Mouse (Mus musculus) liver, embryonic 14.5 days (tissue): Measurements from ENCODE around the gene Ubiad1. TPM values are rescaled to one million over a fixed set of nuclear protein-coding genes. Genes with fewer than 3 reads are reported as not detected.

Experiments
- ATAC-seq: fragments of 200-750 bp; cut with Nextera tagmentation; 2 replicates; pipeline ENCODE4 v1.8.0; 2017; ENCODE audit warnings: moderate number of reproducible peaks, mild to moderate bottlenecking, moderate library complexity; ENCODE audit not compliant: insufficient read depth
- DNase-seq, 3 experiments: peaks; one replicate each; pipeline ENCODE4 v3.0.0-alpha.2; 2012 to 2013; ENCODE audit warnings: low read depth in 3 of 3, low spot score in 3 of 3
- H3K27ac ChIP-seq: fragments of 300-500 bp; sonication (generic); 2 replicates; pipeline ENCODE4 v1.5.1; 2014; ENCODE audit warnings: moderate library complexity, mild to moderate bottlenecking, control low read depth, inconsistent platforms
- H3K27me3 ChIP-seq: fragments of 300-500 bp; sonication (generic); 2 replicates; pipeline ENCODE4 v1.6.1; 2014; ENCODE audit warnings: mild to moderate bottlenecking, low read length, moderate library complexity; ENCODE audit not compliant: control insufficient read depth, insufficient read depth
- H3K36me3 ChIP-seq: fragments of 300-500 bp; sonication (generic); replicated peaks from 2 replicates; pipeline ENCODE4 v1.6.1; 2014; ENCODE audit warnings: low read depth; ENCODE audit not compliant: control insufficient read depth, insufficient read depth
- H3K4me1 ChIP-seq, 2 experiments: fragments of 200-500 bp in 1 of 2; fragments of 300-500 bp in 1 of 2; sonication (generic) in 1 of 2; replicated peaks; 2 replicates each; pipeline ENCODE4 v1.6.1; 2012 to 2014; ENCODE audit warnings: antibody characterized with exemption in 1 of 2, inconsistent platforms in 1 of 2, low read length in 1 of 2; ENCODE audit not compliant: control insufficient read depth in 2 of 2, insufficient read depth in 2 of 2
- H3K4me2 ChIP-seq: fragments of 300-500 bp; sonication (generic); 2 replicates; pipeline ENCODE4 v1.6.1; 2014; ENCODE audit warnings: low read depth, mild to moderate bottlenecking, control low read depth, moderate library complexity
- H3K4me3 ChIP-seq, 2 experiments: fragments of 200-500 bp in 1 of 2; fragments of 300-500 bp in 1 of 2; sonication (generic) in 1 of 2; 2 replicates each; pipeline ENCODE4 v1.5.1; 2012 to 2014; ENCODE audit warnings: low read depth in 2 of 2, low read length in 2 of 2, mild to moderate bottlenecking in 2 of 2, control low read depth in 1 of 2, inconsistent platforms in 1 of 2, moderate library complexity in 1 of 2; ENCODE audit not compliant: insufficient read depth in 1 of 2
- H3K9ac ChIP-seq: fragments of 300-500 bp; sonication (generic); replicated peaks from 2 replicates; pipeline ENCODE4 v1.6.1; 2014; ENCODE audit warnings: mild to moderate bottlenecking, control low read depth, moderate library complexity
- H3K9me3 ChIP-seq: fragments of 300-500 bp; sonication (generic); 2 replicates; pipeline ENCODE4 v1.6.1; 2016; ENCODE audit warnings: low read length, mixed read lengths; ENCODE audit not compliant: control insufficient read depth
- CTCF ChIP-seq: IDR thresholded peaks from 2 replicates; pipeline ENCODE4 v1.5.1; 2016; ENCODE audit warnings: antibody characterized with exemption, low read depth, control low read depth
- EP300 ChIP-seq: IDR thresholded peaks from 2 replicates; pipeline ENCODE4 v1.6.1; 2016; ENCODE audit warnings: antibody characterized with exemption, low read depth
- WGBS: fragments of 180-500 bp; shearing (Covaris S2); extraction: QIAGEN DNeasy Blood & Tissue Kit; methylation state at CpG from one replicate; pipeline ENCODE4 v1.1.7; 2014; ENCODE audit not compliant: insufficient replicate concordance; 5-methylcytosine and 5-hydroxymethylcytosine counted together
- polyA plus RNA-seq, 2 experiments: library from polyadenylated mRNA; depleted of rRNA in 1 of 2; stranded (reverse) in 1 of 2; unstranded in 1 of 2; fragments of >200 nt; fragmentation: Nextera tagmentation in 1 of 2; extraction: Ambion mirVana in 1 of 2; gene quantifications; 2 replicates each; pipeline versions ENCODE4 v1.2.1 to v1.2.3; 2012 to 2014

The Ubiad1 gene
- polyA plus RNA-seq, 2 experiments = 6.0 to 7.3 TPM

DNA sequence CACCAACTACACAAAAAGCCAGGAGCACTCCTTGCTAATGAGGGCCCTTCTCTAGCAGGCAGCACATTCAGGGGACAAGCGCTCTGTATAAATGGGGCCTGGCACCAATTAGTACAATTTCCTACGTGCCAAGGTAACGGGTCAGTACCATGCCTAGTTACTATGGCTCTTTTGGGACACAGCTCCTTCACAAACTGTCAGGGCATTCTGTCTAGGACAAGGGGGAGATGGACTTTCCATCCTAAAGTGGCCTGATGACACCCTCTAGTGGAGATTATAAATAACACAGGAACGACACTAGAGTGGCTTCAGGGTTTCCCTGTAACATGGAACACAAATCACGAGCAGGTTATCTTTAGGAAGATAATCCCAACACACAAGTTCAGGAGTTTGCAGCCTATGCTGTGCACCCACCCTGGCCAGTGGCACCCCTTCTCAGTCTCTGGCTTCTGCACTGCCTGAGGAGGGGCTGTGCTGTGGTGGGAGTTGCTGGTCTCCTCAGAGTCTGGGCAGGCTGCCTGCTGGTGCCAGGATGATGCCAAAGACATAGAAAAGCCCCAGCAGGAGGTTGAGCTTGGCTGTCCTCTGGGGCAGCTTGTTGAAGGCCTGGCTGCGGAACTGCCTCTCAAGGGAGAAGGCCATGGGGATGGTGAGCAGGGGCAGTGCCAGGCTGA is 8.8 kb downstream of the Ubiad1 start:
- Histone ChIP-seq H3K4me1 (no peaks in the 10 kb centered on the region), H3K27ac (no peak overlapping the region), H3K4me3 (no peak overlapping the region), H3K9ac (no peak overlapping the region), H3K36me3 (no peaks in the 10 kb centered on the region; the same call in 1 of the 2 replicates), H3K4me2 (no peak overlapping the region), H3K27me3 (no peaks in the 10 kb centered on the region), H3K9me3 (no peaks in the 10 kb centered on the region)
- no peak for ATAC-seq
- WGBS = 72% methylated on average over 6 of the region's 6 CpGs
- no peak for DNase-seq
- peak; percentile 51 for TF ChIP-seq CTCF
- no peak for TF ChIP-seq EP300

DNA sequence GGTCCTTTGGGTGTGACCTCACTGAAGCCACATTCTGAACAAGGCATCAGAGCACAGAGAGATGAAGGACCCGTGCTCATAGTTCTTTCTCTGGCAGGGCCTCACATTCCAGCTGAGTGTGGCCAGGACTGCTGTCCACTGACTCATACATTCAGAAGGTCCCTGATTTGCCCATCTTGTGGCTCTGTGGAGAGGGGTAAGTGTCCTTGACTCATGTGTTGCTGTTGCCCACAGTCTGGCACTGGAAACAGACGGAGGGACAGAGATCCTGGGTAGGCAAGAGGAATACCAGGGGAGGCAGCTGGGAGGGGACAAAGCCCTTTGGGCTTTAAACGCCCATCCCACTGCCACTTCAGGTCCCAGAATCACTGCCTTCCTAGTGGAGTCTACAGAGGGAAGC is 9.5 kb downstream of the Ubiad1 start:
- ATAC-seq (no peak), DNase-seq (no peak)
- H3K4me3 ChIP-seq = no peak overlapping the region
- no peaks in the 10 kb centered on the region for H3K4me1 ChIP-seq
- H3K27ac ChIP-seq = no peak overlapping the region
- H3K9me3 ChIP-seq = no peaks in the 10 kb centered on the region
- H3K9ac ChIP-seq = no peak overlapping the region
- H3K4me2 ChIP-seq = no peak overlapping the region
- WGBS = 68% methylated on average over 3 of the region's 3 CpGs
- no peaks in the 10 kb centered on the region; the same call in 1 of the 2 replicates for H3K36me3 ChIP-seq
- H3K27me3 ChIP-seq = no peaks in the 10 kb centered on the region
- TF ChIP-seq EP300 = no peak
- TF ChIP-seq CTCF = no peak

DNA sequence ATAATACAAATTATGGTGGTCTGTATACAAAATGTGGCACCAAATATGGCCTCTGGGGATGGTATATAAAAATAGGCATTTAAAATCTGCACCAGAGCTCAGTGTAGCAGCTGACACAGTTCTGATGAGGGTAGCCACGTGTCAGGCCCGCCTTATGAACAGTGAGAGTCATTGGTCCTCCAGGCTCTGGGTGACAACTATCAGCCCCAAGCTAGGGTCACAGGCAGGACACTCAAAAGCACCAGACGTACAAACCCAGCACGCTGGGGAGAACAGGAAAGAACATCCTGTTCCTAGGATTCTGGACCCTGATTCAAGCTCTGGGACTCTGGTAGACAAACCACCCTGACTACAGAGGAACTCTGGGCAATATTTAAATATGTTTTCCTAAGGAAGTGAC is 10.0 kb downstream of the Ubiad1 start:
- 82% methylated on average over 4 of the region's 4 CpGs for WGBS
- no peak for TF ChIP-seq CTCF
- Histone ChIP-seq H3K27me3 (no peaks in the 10 kb centered on the region), H3K9ac (no peak overlapping the region), H3K4me3 (no peak overlapping the region), H3K4me2 (no peak overlapping the region), H3K27ac (no peak overlapping the region), H3K9me3 (no peaks in the 10 kb centered on the region), H3K36me3 (no peaks in the 10 kb centered on the region; the same call in 1 of the 2 replicates), H3K4me1 (no peaks in the 10 kb centered on the region)
- DNase-seq (no peak), ATAC-seq (no peak)

DNA sequence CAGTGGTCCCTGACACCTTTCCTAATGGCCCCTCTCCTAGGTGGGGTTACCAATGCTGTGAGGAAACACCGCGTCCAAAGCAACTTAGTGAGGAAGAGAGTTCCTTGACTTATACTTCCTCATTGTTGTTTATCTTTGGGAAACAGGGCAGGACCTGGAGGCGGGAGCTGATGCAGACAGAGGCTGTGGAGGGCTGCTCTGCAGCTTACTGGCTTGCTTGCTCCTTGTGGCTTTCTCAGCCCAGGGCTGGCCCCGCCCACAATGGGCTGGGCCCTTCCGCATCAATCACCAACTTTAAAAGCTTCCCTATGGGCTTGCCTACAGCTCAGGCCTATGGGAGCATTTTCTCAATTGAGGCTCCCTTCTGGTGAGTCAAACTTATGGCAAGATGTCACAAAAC is 10.8 kb downstream of the Ubiad1 start:
- H3K4me2 ChIP-seq = no peak overlapping the region
- no peak overlapping the region for H3K27ac ChIP-seq
- no peaks in the 10 kb centered on the region; the same call in 1 of the 2 replicates for H3K36me3 ChIP-seq
- WGBS = 64% methylated on average over 5 of the region's 5 CpGs
- H3K27me3 ChIP-seq = no peaks in the 10 kb centered on the region
- DNase-seq = no peak
- ATAC-seq = no peak
- no peak overlapping the region for H3K4me3 ChIP-seq
- TF ChIP-seq CTCF = no peak
- no peak for TF ChIP-seq EP300
- H3K9me3 ChIP-seq = no peaks in the 10 kb centered on the region
- H3K9ac ChIP-seq = no peak overlapping the region
- H3K4me1 ChIP-seq = peaks cover 0 to 2% of the 10 kb centered on the region in 2 experiments; a peak in 1 of 4 replicates

DNA sequence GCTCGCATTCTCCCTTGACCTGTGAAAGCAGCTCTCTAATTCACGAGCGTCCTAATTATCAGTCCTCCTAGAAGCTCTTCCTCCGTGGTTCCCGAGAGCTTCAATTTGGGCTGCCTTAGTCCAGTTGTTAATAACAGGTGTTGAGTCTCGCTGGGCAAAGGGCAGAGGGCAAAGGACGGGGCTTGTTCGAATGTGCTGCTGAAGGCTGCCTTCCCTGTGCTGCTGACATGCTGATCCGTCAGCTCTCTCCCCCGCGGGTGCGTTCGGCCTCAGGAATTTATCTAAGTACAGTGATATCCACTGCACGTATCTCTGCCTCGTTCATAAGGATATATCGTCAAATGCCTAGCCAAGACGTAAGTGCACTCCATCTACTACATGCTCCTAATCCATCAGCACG is 11.2 kb downstream of the Ubiad1 start:
- H3K4me2 ChIP-seq = no peak overlapping the region
- ATAC-seq (no peak), DNase-seq (no peak)
- H3K9me3 ChIP-seq = no peaks in the 10 kb centered on the region
- no peak overlapping the region for H3K9ac ChIP-seq
- no peaks in the 10 kb centered on the region for H3K27me3 ChIP-seq
- H3K36me3 ChIP-seq = no peaks in the 10 kb centered on the region; the same call in 1 of the 2 replicates
- WGBS = 74% methylated on average over 18 of the region's 18 CpGs
- no peak overlapping the region for H3K27ac ChIP-seq
- peaks cover 0 to 6% of the 10 kb centered on the region in 2 experiments; a peak in 1 of 4 replicates for H3K4me1 ChIP-seq
- no peak for TF ChIP-seq CTCF
- no peak for TF ChIP-seq EP300
- H3K4me3 ChIP-seq = no peak overlapping the region
